Mouse (Mus musculus) embryonic fibroblast, embryonic 13.5 days (primary cell): ENCODE data around the gene Sbno1.

Experiments
- CTCF ChIP-seq: IDR thresholded peaks from 2 replicates; pipeline ENCODE4 v1.5.1; 2011; ENCODE audit warnings: mild to moderate bottlenecking, control low read depth, low read length, moderate library complexity, borderline replicate concordance; ENCODE audit not compliant: insufficient read depth
- POLR2A ChIP-seq: IDR thresholded peaks from 2 replicates; pipeline ENCODE4 v1.6.1; 2011; ENCODE audit warnings: low read depth, mild to moderate bottlenecking, control low read depth, low read length, moderate library complexity

DNA sequence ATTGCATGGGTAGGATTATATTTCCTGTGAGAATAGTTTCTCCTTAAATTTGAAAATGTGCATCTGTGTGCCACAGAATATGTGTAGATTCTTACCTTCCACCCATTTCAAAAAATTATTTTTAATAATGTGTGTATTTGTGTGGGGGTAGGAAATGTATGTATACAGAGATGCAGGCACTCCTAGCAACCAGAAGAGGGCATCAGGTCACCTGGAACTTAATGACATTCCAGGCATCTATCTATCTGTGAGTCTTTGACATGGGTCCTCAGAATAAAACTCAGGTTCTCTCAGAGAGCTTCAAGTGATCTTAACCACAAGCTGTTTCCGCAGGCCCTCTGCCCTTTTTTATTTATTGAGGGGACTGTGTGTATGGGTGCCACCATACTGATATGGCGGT, 66.2 kb downstream of the Sbno1 start:
- no peak for TF ChIP-seq CTCF
- no peak for TF ChIP-seq POLR2A
